ENCODE assay signal across 15 mouse cellular contexts in the genomic region with DNA sequence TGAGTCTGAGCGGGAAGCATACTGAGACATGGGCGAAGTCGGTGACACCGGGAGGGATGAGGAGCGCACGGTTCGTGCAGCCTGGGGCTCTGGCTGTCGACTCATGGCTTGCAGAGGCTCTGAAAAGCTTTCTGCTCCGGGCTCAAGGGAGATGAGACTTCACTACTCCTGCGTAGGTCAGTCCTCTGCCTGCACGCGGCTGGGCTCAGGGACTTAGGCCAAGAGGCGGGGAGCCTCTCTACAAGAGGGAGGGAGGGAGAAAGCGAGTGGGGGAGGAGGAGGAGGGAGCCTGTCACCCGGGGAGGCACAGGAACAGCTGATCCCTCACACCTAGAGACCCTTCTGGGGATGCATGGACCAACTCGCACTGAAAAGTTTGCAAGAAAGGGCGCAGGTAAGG. TPM values are rescaled to one million over a fixed set of nuclear protein-coding genes. Genes with fewer than 3 reads are reported as not detected.
DNase-seq lines count a peak whose midpoint lies in the region; ATAC-seq lines count a peak whose summit lies in the region.
"Had no signal": no experiment of that assay in that cellular context is flagged by ENCODE, and none has a peak within 500 bp of the region (broad histone marks: within the 10 kb centered on the region; RNA-seq: fewer than 3 reads in every experiment).

A gene (minus strand): TSS at position 164 of the 400 bp plus-strand sequence.

- ATAC-seq in forebrain, embryonic 15.5 days (replicated peaks), result no peak

- 10% methylated on average over 17 of the region's 17 CpGs for WGBS in forebrain, embryonic 10.5 days
- WGBS in forebrain, embryonic 15.5 days, result 10% methylated on average over 17 of the region's 17 CpGs

- peaks cover 27% of the 10 kb centered on the region for H3K27me3 ChIP-seq in forebrain, embryonic 10.5 days (ENCODE audit: poor library complexity, severe bottlenecking)
- peaks cover 16% of the 10 kb centered on the region for H3K27me3 ChIP-seq in forebrain, embryonic 15.5 days

- no peak within 1 kb of the TSS for H3K27ac ChIP-seq in forebrain, embryonic 10.5 days
- H3K27ac ChIP-seq in forebrain, embryonic 15.5 days (replicated peaks), result no peak within 1 kb of the TSS
- H3K27ac ChIP-seq: forebrain, embryonic 12.5 days; hindbrain, embryonic 15.5 days; layer of hippocampus, adult 2 months; limb, embryonic 15.5 days had no signal

- H3K9me3 ChIP-seq in forebrain, embryonic 10.5 days, result no peaks in the 10 kb centered on the region
- H3K9me3 ChIP-seq in forebrain, embryonic 15.5 days, result no peaks in the 10 kb centered on the region
- H3K9me3 ChIP-seq: forebrain, embryonic 12.5 days; hindbrain, embryonic 15.5 days; limb, embryonic 15.5 days had no signal

- H3K4me2 ChIP-seq in forebrain, embryonic 15.5 days (replicated peaks), result no peak within 1 kb of the TSS
- H3K4me2 ChIP-seq: forebrain, embryonic 12.5 days; hindbrain, embryonic 15.5 days; limb, embryonic 15.5 days had no signal

- no peak within 1 kb of the TSS for H3K9ac ChIP-seq in forebrain, embryonic 15.5 days (replicated peaks)
- H3K9ac ChIP-seq: forebrain, embryonic 12.5 days; hindbrain, embryonic 15.5 days; limb, embryonic 15.5 days had no signal

- no peaks in the 10 kb centered on the region for H3K36me3 ChIP-seq in forebrain, embryonic 10.5 days (replicated peaks)
- H3K36me3 ChIP-seq in forebrain, embryonic 15.5 days, result no peaks in the 10 kb centered on the region
- H3K36me3 ChIP-seq: forebrain, embryonic 12.5 days; hindbrain, embryonic 15.5 days; limb, embryonic 15.5 days had no signal

- no peak for DNase-seq in forebrain, embryonic 10.5 days (ENCODE audit: extremely low spot score, low spot score)
- peak; percentile 4 for DNase-seq in left cerebral cortex, postnatal 4 days
- DNase-seq in left cerebral cortex, postnatal 14 days (ENCODE audit: low spot score in 2 of 2), result no peak
- peak; percentile 26 to 53 for DNase-seq in gastrocnemius, postnatal 4 days (ENCODE audit: low spot score in 2 of 2)
- peak; percentile 47 for DNase-seq in retina, postnatal 1 day
- no peak for DNase-seq in urinary bladder, adult 2 months (ENCODE audit: low spot score)
- DNase-seq in layer of hippocampus, adult 9-11 months, result no peak

- peak within 1 kb of the TSS; percentile 1; the same call in 1 of the 2 replicates for H3K4me3 ChIP-seq in forebrain, embryonic 10.5 days
- H3K4me3 ChIP-seq in forebrain, embryonic 15.5 days, result no peak within 1 kb of the TSS
- H3K4me3 ChIP-seq: forebrain, embryonic 12.5 days; hindbrain, embryonic 15.5 days; layer of hippocampus, adult 2 months; limb, embryonic 15.5 days had no signal

- intact Hi-C loops in left cerebral cortex, postnatal 4 days (cut with DNase I), result no loop called here
- intact Hi-C loops in left cerebral cortex, postnatal 14 days (cut with DNase I), result no loop called here

- peaks cover 11% of the 10 kb centered on the region for H3K4me1 ChIP-seq in forebrain, embryonic 10.5 days
- no peaks in the 10 kb centered on the region for H3K4me1 ChIP-seq in forebrain, embryonic 15.5 days
- H3K4me1 ChIP-seq: hindbrain, embryonic 15.5 days had no signal

RNA-seq across cellular contexts. Expression of the gene that starts here (rescaled TPM):
- not detected in 2 replicates for polyA plus RNA-seq in forebrain, embryonic 10.5 days (2016; fragmentation: Nextera tagmentation; extraction: Ambion mirVana)
- polyA plus RNA-seq in forebrain, embryonic 15.5 days (2015; fragmentation: Nextera tagmentation; extraction: Ambion mirVana), result not detected in 2 replicates
- total RNA-seq in left cerebral cortex, postnatal 4 days (2021), result not detected
- not detected for total RNA-seq in left cerebral cortex, postnatal 14 days (2021)
- total RNA-seq in gastrocnemius, postnatal 4 days (2021), result 10 to 100 TPM; 43.7 to 44.3 TPM
- polyA plus RNA-seq in urinary bladder, adult 2 months (2012; rRNA removed), result 0.08 and 0.09 TPM in 2 replicates
- total RNA-seq: common myeloid progenitor, adult 5-6 weeks; layer of hippocampus, adult 2 months had no signal
- polyA plus RNA-seq: C2C12; forebrain, embryonic 12.5 days; hindbrain, embryonic 15.5 days; stomach, embryonic 14.5 days had no signal

Comparison
In these comparisons a context has a peak if more than half of its experiments do, and no peak if none do; other contexts are left out.
1. RNA of the gene that starts here (total RNA-seq): 43.7 to 44.3 TPM in gastrocnemius, postnatal 4 days; not detected in left cerebral cortex, postnatal 4 days and not detected in left cerebral cortex, postnatal 14 days; every median in the first group is over 10 times any median in the second.
2. Peak in DNase-seq in left cerebral cortex, postnatal 4 days; RNA of the gene not detected or under 1 TPM.
3. DNase-seq: peak in gastrocnemius, postnatal 4 days (2 of 2) and retina, postnatal 1 day (single experiment); none in forebrain, embryonic 10.5 days (single experiment), left cerebral cortex, postnatal 14 days (0 of 2), urinary bladder, adult 2 months (single experiment) and layer of hippocampus, adult 9-11 months (single experiment).